Mouse (Mus musculus) small intestine, adult 2 months (tissue): Measurements from ENCODE around the gene Gm49318. TPM values are rescaled to one million over a fixed set of nuclear protein-coding genes. Genes with fewer than 3 reads are reported as not detected.
"Not testable (repeated sequence)": the region's sequence is repeated elsewhere in the genome, so short reads cannot be mapped to it uniquely, and the experiment has no call there.

Experiments
- H3K27ac ChIP-seq: fragments of 200-500 bp; 2 replicates; pipeline ENCODE4 v1.5.1; 2012; ENCODE audit warnings: low read depth, low read length, control low read depth, inconsistent platforms; ENCODE audit not compliant: insufficient read depth
- H3K27me3 ChIP-seq: fragments of 200-500 bp; 2 replicates; pipeline ENCODE4 v1.6.1; 2012; ENCODE audit warnings: mild to moderate bottlenecking, moderate library complexity, low read length, inconsistent platforms; ENCODE audit not compliant: control insufficient read depth, insufficient read depth
- H3K36me3 ChIP-seq: fragments of 200-500 bp; 2 replicates; pipeline ENCODE4 v1.6.1; 2012; ENCODE audit warnings: mild to moderate bottlenecking, low read length, control low read depth, inconsistent platforms; ENCODE audit not compliant: control insufficient read depth, insufficient read depth
- H3K4me1 ChIP-seq: fragments of 200-500 bp; 2 replicates; pipeline ENCODE4 v1.6.1; 2012; ENCODE audit warnings: low read length, inconsistent platforms, mixed read lengths; ENCODE audit not compliant: control insufficient read depth, insufficient read depth, insufficient read length
- H3K4me3 ChIP-seq: fragments of 200-500 bp; 2 replicates; pipeline ENCODE4 v1.5.1; 2012; ENCODE audit warnings: low read depth, mild to moderate bottlenecking, control low read depth, inconsistent platforms, low read length, moderate library complexity
- CTCF ChIP-seq: fragments of 200-500 bp; IDR thresholded peaks from 2 replicates; pipeline ENCODE4 v1.5.1; 2012; ENCODE audit warnings: low read depth, mild to moderate bottlenecking, control low read depth, inconsistent platforms, low read length, moderate library complexity, mixed read lengths; ENCODE audit not compliant: insufficient replicate concordance, insufficient read length; ENCODE audit errors: extremely low read depth
- POLR2A ChIP-seq: fragments of 200-500 bp; IDR thresholded peaks from 2 replicates; pipeline ENCODE4 v1.6.1; 2012; ENCODE audit warnings: low read depth, mild to moderate bottlenecking, control low read depth, inconsistent platforms, low read length, moderate library complexity
- WGBS: fragments of 180-500 bp; shearing (Covaris S2); methylation state at CpG from one replicate; pipeline ENCODE4 v1.1.7; 2018; 5-methylcytosine and 5-hydroxymethylcytosine counted together
- polyA plus RNA-seq: library from polyadenylated mRNA; depleted of rRNA; stranded (reverse); fragments of >200 nt; gene quantifications from 2 replicates; pipeline ENCODE4 v1.2.3, GENCODE M21; 2012

Gm49318 gene
- polyA plus RNA-seq, 1 experiment, result not detected

DNA sequence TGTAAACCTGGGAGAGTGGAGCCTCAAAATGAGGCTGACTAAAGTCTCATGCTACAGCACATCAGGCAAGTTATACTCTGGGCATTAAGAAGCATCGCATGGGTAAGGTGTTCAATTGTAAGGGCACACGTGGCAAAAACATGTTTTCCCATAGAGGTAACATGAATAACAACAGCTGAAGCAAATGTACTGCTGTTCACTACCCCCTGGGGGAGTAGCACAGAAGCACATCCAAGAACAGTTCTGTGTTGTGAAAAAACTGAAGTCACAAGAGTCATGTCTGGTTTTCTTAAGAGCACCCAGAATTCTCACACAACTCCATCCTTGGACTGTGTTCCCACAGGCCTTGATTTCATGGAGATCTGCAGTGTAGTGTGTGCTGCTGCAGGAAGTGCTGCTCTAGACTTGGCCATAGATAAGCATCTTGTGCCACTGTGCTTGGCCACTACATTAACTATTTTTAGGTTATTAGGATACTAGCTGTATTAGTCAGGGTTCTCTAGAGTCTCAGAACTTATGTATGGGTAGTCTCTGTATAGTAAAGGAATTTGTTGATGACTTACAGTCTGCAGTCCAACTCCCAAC, 16.1 kb upstream of the Gm49318 start:
- 87% methylated on average over 2 of the region's 2 CpGs for WGBS
- Histone ChIP-seq H3K36me3 (no peaks in the 10 kb centered on the region), H3K4me3 (no peak overlapping the region), H3K4me1 (no peaks in the 10 kb centered on the region), H3K27me3 (no peaks in the 10 kb centered on the region), H3K27ac (no peak overlapping the region)
- TF ChIP-seq POLR2A, result no peak
- TF ChIP-seq CTCF, result no peak

GRCm38 (mm10) chr9:22086012-22086411, 15.0 kb upstream of the Gm49318 start:
- Histone ChIP-seq H3K4me3 (peak overlapping the region; percentile 76), H3K4me1 (no peaks in the 10 kb centered on the region), H3K27ac (peak overlapping the region; percentile 61; the same call in 1 of the 2 replicates), H3K27me3 (no peaks in the 10 kb centered on the region), H3K36me3 (no peaks in the 10 kb centered on the region)
- 74% methylated on average over 6 of the region's 6 CpGs for WGBS
- TF ChIP-seq POLR2A (no peak), CTCF (no peak)

GRCm38 (mm10) chr9:22085022-22085834, 14.2 kb upstream of the Gm49318 start, which contains the start of gene Ecsit:
Gene Ecsit (minus strand): TSS chr9:22085438.
- Histone ChIP-seq H3K27ac (peak within 1 kb of the TSS; percentile 61), H3K27me3 (no peaks in the 10 kb centered on the region), H3K4me3 (peak within 1 kb of the TSS; percentile 76), H3K36me3 (0 out of 2 replicates have a peak, but pooled peaks cover 3% of the 10 kb centered on the region), H3K4me1 (no peaks in the 10 kb centered on the region)
- under 1% methylated on average over 48 of the region's 48 CpGs for WGBS
- TF ChIP-seq POLR2A (peak; percentile 85), CTCF (no peak)

DNA sequence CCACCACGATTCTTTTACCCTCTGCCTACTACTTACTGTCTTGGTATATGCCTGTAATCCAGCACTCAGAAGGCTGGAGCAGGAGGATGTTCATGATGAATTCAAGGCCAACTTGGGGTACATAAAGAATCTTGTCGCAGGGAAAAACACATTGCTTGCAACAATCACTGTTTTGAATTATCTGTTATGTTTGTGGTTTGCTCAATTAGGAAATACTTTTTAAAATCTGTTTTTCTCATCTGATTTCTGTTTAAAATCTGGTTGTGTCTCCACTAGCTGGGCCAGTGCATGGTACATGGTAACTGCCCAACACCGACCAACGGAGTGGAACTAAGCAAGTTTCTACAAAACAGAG, 13.6 kb upstream of the Gm49318 start:
- Histone ChIP-seq H3K36me3 (0 out of 2 replicates have a peak, but pooled peaks cover 6% of the 10 kb centered on the region), H3K4me3 (peak overlapping the region; percentile 76), H3K4me1 (no peaks in the 10 kb centered on the region), H3K27ac (peak overlapping the region; percentile 36; the same call in 1 of the 2 replicates), H3K27me3 (no peaks in the 10 kb centered on the region)
- no peak for TF ChIP-seq CTCF
- no peak for TF ChIP-seq POLR2A
- WGBS, result 10% methylated on average over 4 of the region's 4 CpGs

DNA sequence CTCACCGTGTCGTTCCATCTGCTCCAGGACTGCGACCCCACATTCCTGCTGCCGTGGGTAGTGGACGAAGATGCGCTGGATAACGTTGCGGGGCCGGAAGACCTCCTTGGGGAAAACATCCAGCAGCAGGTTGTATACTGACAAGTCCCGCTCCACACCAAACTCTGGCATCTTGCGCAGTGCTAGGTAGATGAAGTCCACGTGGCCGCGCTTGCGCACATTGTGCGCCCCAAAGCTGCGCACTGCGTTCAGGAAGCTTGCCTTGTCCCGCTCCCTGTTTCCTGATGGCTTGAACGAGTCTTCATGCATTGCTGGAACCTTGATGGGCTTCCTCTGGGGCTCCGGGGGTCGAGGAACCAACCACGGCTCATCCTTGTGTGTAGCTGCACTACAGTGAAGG, 5.2 kb upstream of the Gm49318 start:
- H3K36me3 ChIP-seq, result peaks cover 24% of the 10 kb centered on the region; the same call in 1 of the 2 replicates
- no peaks in the 10 kb centered on the region for H3K27me3 ChIP-seq
- no peak overlapping the region for H3K4me3 ChIP-seq
- no peak for TF ChIP-seq CTCF
- no peak for TF ChIP-seq POLR2A
- H3K27ac ChIP-seq, result no peak overlapping the region
- no peaks in the 10 kb centered on the region for H3K4me1 ChIP-seq
- 93% methylated on average over 23 of the region's 23 CpGs for WGBS

DNA sequence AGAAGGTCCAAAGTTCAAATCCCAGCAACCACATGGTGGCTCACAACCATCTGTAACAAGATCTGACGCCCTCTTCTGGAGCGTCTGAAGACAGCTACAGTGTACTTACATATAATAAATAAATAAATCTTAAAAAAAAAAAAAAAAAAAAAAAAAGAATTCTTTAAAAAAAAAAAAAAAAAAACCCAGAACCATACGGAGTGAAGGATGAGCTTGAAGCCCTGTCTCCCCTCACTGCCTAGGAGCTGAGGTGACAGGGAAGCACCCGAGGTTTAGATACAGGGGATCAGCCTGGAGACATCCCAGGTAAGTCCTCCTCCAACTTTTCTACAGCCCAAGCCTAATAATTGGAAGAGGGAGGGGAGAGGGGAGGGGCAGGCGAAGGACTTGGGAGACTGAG, 4.7 kb upstream of the Gm49318 start:
- not testable (repeated sequence) for H3K27me3 ChIP-seq, H3K27ac ChIP-seq, H3K4me1 ChIP-seq, H3K4me3 ChIP-seq
- peaks cover 24% of the 10 kb centered on the region; the same call in 1 of the 2 replicates for H3K36me3 ChIP-seq
- WGBS, result 80% methylated on average over 5 of the region's 5 CpGs

DNA sequence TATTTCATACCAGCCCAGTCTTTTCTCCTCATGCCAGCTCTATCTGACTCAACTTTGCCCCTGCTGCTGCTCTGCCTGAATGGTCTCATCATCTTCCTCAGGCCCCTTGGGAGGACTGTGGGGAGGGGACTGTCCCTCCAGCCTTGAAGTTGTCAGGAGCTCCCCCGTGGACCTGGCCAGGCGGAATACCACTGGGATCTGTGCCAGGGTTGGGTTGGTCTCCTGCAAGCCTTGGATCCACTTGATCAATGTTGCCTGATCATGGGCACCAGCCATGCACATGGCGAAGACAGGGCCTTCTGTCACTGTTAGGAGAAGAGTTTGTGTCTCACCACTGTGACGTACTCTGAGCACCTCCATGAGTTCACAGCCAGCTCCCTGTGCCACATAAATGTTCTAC, 1.2 kb upstream of the Gm49318 start:
- Histone ChIP-seq H3K36me3 (peaks cover 15% of the 10 kb centered on the region; the same call in 1 of the 2 replicates), H3K27ac (no peak overlapping the region), H3K27me3 (no peaks in the 10 kb centered on the region), H3K4me3 (no peak overlapping the region), H3K4me1 (peaks cover 3% of the 10 kb centered on the region; the same call in 1 of the 2 replicates)
- 87% methylated on average over 4 of the region's 4 CpGs for WGBS
- TF ChIP-seq POLR2A (no peak), CTCF (no peak)
